Mouse (Mus musculus): ENCODE data around the gene Gm19402. TPM values are rescaled to one million over a fixed set of nuclear protein-coding genes. Genes with fewer than 3 reads are reported as not detected.

Gene Gm19402
- polyA plus RNA-seq, 1 experiment from 2014 or later, result not detected

- H3K4me2 ChIP-seq, result no peak overlapping the region
- no peak for ATAC-seq (ENCODE audit: low read depth)
- no peaks in the 10 kb centered on the region for H3K9me3 ChIP-seq
- H3K27me3 ChIP-seq, result no peaks in the 10 kb centered on the region
- no peak overlapping the region for H3K9ac ChIP-seq
- peaks cover 10% of the 10 kb centered on the region for H3K4me1 ChIP-seq (replicated peaks)
- H3K36me3 ChIP-seq, result no peaks in the 10 kb centered on the region
- H3K27ac ChIP-seq (replicated peaks), result no peak overlapping the region
- H3K4me3 ChIP-seq, result no peak overlapping the region
- 59% methylated on average over 15 of the region's 15 CpGs for WGBS
Measured at GRCm38 (mm10) chr10:77658286-77658994, 32.1 kb downstream of the Gm19402 start.

- Histone ChIP-seq H3K27me3 (no peaks in the 10 kb centered on the region), H3K4me3 (no peak overlapping the region), H3K9ac (no peak overlapping the region), H3K36me3 (no peaks in the 10 kb centered on the region), H3K27ac (replicated peaks) (no peak overlapping the region), H3K9me3 (no peaks in the 10 kb centered on the region), H3K4me1 (replicated peaks) (peaks cover 9% of the 10 kb centered on the region), H3K4me2 (no peak overlapping the region)
- 89% methylated on average over 9 of the region's 9 CpGs for WGBS
- ATAC-seq (ENCODE audit: low read depth), result no peak
Measured at GRCm38 (mm10) chr10:77652046-77652445, 38.5 kb downstream of the Gm19402 start.

GRCm38 (mm10) chr10:77647901-77648300, 42.7 kb downstream of the Gm19402 start:
- no peak for ATAC-seq (ENCODE audit: low read depth)
- WGBS, result 80% methylated on average over 8 of the region's 8 CpGs
- Histone ChIP-seq H3K36me3 (peaks cover 38% of the 10 kb centered on the region), H3K4me2 (no peak overlapping the region), H3K9ac (no peak overlapping the region), H3K4me1 (replicated peaks) (peaks cover 9% of the 10 kb centered on the region), H3K27ac (replicated peaks) (no peak overlapping the region), H3K27me3 (no peaks in the 10 kb centered on the region), H3K4me3 (no peak overlapping the region), H3K9me3 (no peaks in the 10 kb centered on the region)

GRCm38 (mm10) chr10:77647461-77647860, 43.1 kb downstream of the Gm19402 start:
- Histone ChIP-seq H3K4me2 (no peak overlapping the region), H3K36me3 (peaks cover 41% of the 10 kb centered on the region), H3K4me3 (no peak overlapping the region), H3K4me1 (replicated peaks) (peaks cover 9% of the 10 kb centered on the region), H3K27ac (replicated peaks) (no peak overlapping the region), H3K9ac (no peak overlapping the region), H3K9me3 (no peaks in the 10 kb centered on the region), H3K27me3 (no peaks in the 10 kb centered on the region)
- ATAC-seq (ENCODE audit: low read depth), result no peak
- WGBS, result 85% methylated on average over 1 of the region's 1 CpGs

- no peak overlapping the region for H3K4me3 ChIP-seq
- WGBS, result 90% methylated on average over 5 of the region's 5 CpGs
- peaks cover 9% of the 10 kb centered on the region for H3K4me1 ChIP-seq (replicated peaks)
- ATAC-seq (ENCODE audit: low read depth), result no peak
- H3K4me2 ChIP-seq, result no peak overlapping the region
- H3K36me3 ChIP-seq, result peaks cover 58% of the 10 kb centered on the region
- no peaks in the 10 kb centered on the region for H3K27me3 ChIP-seq
- H3K9me3 ChIP-seq, result no peaks in the 10 kb centered on the region
- no peak overlapping the region for H3K27ac ChIP-seq (replicated peaks)
- H3K9ac ChIP-seq, result no peak overlapping the region
Measured at GRCm38 (mm10) chr10:77645571-77645970, 45.0 kb downstream of the Gm19402 start.

GRCm38 (mm10) chr10:77643160-77643559, 47.4 kb downstream of the Gm19402 start:
- Histone ChIP-seq H3K27me3 (no peaks in the 10 kb centered on the region), H3K9ac (no peak overlapping the region), H3K4me1 (replicated peaks) (peaks cover 10% of the 10 kb centered on the region), H3K9me3 (no peaks in the 10 kb centered on the region), H3K4me2 (no peak overlapping the region), H3K4me3 (no peak overlapping the region), H3K36me3 (peaks cover 73% of the 10 kb centered on the region), H3K27ac (replicated peaks) (no peak overlapping the region)
- WGBS, result 85% methylated on average over 7 of the region's 7 CpGs
- ATAC-seq (ENCODE audit: low read depth), result no peak

MicroRNAs encoded within 50 kb of the gene (microRNA counts, 519-probe panel; counts per million panel counts)
- microRNA mmu-miR-1930, result not detected

Small RNA genes within 50 kb of the gene (microRNA-seq; reads per million reads assigned to microRNA genes)
- 8.3 reads per million, percentile 25 among the genes with 10 or more reads in this experiment for gene Mir1930

Other genes with a start within 250 kb of the Gm19402 start
- 41.4 and 43.5 TPM in 2 replicates for gene Fam207a, start 175.0 kb downstream of the Gm19402 start, polyA plus RNA-seq (2015; fragmentation: Nextera tagmentation; extraction: Ambion mirVana)
- 1.0 TPM in 2 replicates for gene Itgb2, start 160.5 kb downstream of the Gm19402 start, polyA plus RNA-seq (2015; fragmentation: Nextera tagmentation; extraction: Ambion mirVana)
- gene Pttg1ip, start 109.0 kb downstream of the Gm19402 start, polyA plus RNA-seq (2015; fragmentation: Nextera tagmentation; extraction: Ambion mirVana), result 78.9 and 79.7 TPM in 2 replicates
- 248 and 252 TPM in 2 replicates for gene Sumo3, start 84.7 kb downstream of the Gm19402 start, polyA plus RNA-seq (2015; fragmentation: Nextera tagmentation; extraction: Ambion mirVana)
- 2.0 and 8.6 TPM in 2 replicates for gene Gm49325, start 84.6 kb downstream of the Gm19402 start, polyA plus RNA-seq (2015; fragmentation: Nextera tagmentation; extraction: Ambion mirVana)
- gene Ube2g2, start 68.5 kb downstream of the Gm19402 start, polyA plus RNA-seq (2015; fragmentation: Nextera tagmentation; extraction: Ambion mirVana), result 86.8 and 87.9 TPM in 2 replicates
- gene Tspear, start 4.2 kb downstream of the Gm19402 start, polyA plus RNA-seq (2015; fragmentation: Nextera tagmentation; extraction: Ambion mirVana), result 0.48 and 2.0 TPM in 2 replicates
- gene Gm9508, start 6.5 kb upstream of the Gm19402 start, polyA plus RNA-seq (2015; fragmentation: Nextera tagmentation; extraction: Ambion mirVana), result not detected in 2 replicates
- not detected in 2 replicates for gene Gm10272, start 15.9 kb upstream of the Gm19402 start, polyA plus RNA-seq (2015; fragmentation: Nextera tagmentation; extraction: Ambion mirVana)
- not detected in 2 replicates for gene Gm10024, start 20.7 kb upstream of the Gm19402 start, polyA plus RNA-seq (2015; fragmentation: Nextera tagmentation; extraction: Ambion mirVana)
- not detected in 2 replicates for gene Gm10142, start 25.1 kb upstream of the Gm19402 start, polyA plus RNA-seq (2015; fragmentation: Nextera tagmentation; extraction: Ambion mirVana)
- gene Krtap12-1, start 29.8 kb upstream of the Gm19402 start, polyA plus RNA-seq (2015; fragmentation: Nextera tagmentation; extraction: Ambion mirVana), result not detected in 2 replicates
- gene Gm10100, start 35.7 kb upstream of the Gm19402 start, polyA plus RNA-seq (2015; fragmentation: Nextera tagmentation; extraction: Ambion mirVana), result not detected in 2 replicates
- gene Gm18596, start 51.9 kb upstream of the Gm19402 start, polyA plus RNA-seq (2015; fragmentation: Nextera tagmentation; extraction: Ambion mirVana), result not detected in 2 replicates
- not detected in 2 replicates for gene Gm9736, start 60.6 kb upstream of the Gm19402 start, polyA plus RNA-seq (2015; fragmentation: Nextera tagmentation; extraction: Ambion mirVana)
- not detected in 2 replicates for gene Gm3233, start 68.9 kb upstream of the Gm19402 start, polyA plus RNA-seq (2015; fragmentation: Nextera tagmentation; extraction: Ambion mirVana)
- gene Gm3238, start 80.6 kb upstream of the Gm19402 start, polyA plus RNA-seq (2015; fragmentation: Nextera tagmentation; extraction: Ambion mirVana), result not detected in 2 replicates
- not detected in 2 replicates for gene Gm7138, start 86.2 kb upstream of the Gm19402 start, polyA plus RNA-seq (2015; fragmentation: Nextera tagmentation; extraction: Ambion mirVana)
- not detected in 2 replicates for gene Gm3250, start 91.8 kb upstream of the Gm19402 start, polyA plus RNA-seq (2015; fragmentation: Nextera tagmentation; extraction: Ambion mirVana)
- not detected in 2 replicates for gene Gm7137, start 97.4 kb upstream of the Gm19402 start, polyA plus RNA-seq (2015; fragmentation: Nextera tagmentation; extraction: Ambion mirVana)
- not detected in 2 replicates for gene Gm9639, start 104.3 kb upstream of the Gm19402 start, polyA plus RNA-seq (2015; fragmentation: Nextera tagmentation; extraction: Ambion mirVana)
- not detected in 2 replicates for gene Gm19668, start 108.4 kb upstream of the Gm19402 start, polyA plus RNA-seq (2015; fragmentation: Nextera tagmentation; extraction: Ambion mirVana)
- not detected in 2 replicates for gene Gm9507, start 121.1 kb upstream of the Gm19402 start, polyA plus RNA-seq (2015; fragmentation: Nextera tagmentation; extraction: Ambion mirVana)
- gene Gm2696, start 123.9 kb upstream of the Gm19402 start, polyA plus RNA-seq (2015; fragmentation: Nextera tagmentation; extraction: Ambion mirVana), result not detected in 2 replicates
- gene Krtap10-4, start 136.3 kb upstream of the Gm19402 start, polyA plus RNA-seq (2015; fragmentation: Nextera tagmentation; extraction: Ambion mirVana), result not detected in 2 replicates
- gene Krtap10-10, start 145.2 kb upstream of the Gm19402 start, polyA plus RNA-seq (2015; fragmentation: Nextera tagmentation; extraction: Ambion mirVana), result not detected in 2 replicates
- not detected in 2 replicates for gene Gm36176, start 156.0 kb upstream of the Gm19402 start, polyA plus RNA-seq (2015; fragmentation: Nextera tagmentation; extraction: Ambion mirVana)
- gene Gm10318, start 162.1 kb upstream of the Gm19402 start, polyA plus RNA-seq (2015; fragmentation: Nextera tagmentation; extraction: Ambion mirVana), result not detected in 2 replicates
- gene Gm3285, start 171.2 kb upstream of the Gm19402 start, polyA plus RNA-seq (2015; fragmentation: Nextera tagmentation; extraction: Ambion mirVana), result not detected in 2 replicates
- 11.5 and 12.1 TPM in 2 replicates for gene Lrrc3, start 211.8 kb upstream of the Gm19402 start, polyA plus RNA-seq (2015; fragmentation: Nextera tagmentation; extraction: Ambion mirVana)

Data from neural tube, embryonic 13.5 days (tissue).